Mouse (Mus musculus): ENCODE measurements around the gene Pgls. TPM values are rescaled to one million over a fixed set of nuclear protein-coding genes. Genes with fewer than 3 reads are reported as not detected.

Gene Pgls
- total RNA-seq, 4 experiments from 2014 or later = 116 to 141 (median 124) TPM

DNA sequence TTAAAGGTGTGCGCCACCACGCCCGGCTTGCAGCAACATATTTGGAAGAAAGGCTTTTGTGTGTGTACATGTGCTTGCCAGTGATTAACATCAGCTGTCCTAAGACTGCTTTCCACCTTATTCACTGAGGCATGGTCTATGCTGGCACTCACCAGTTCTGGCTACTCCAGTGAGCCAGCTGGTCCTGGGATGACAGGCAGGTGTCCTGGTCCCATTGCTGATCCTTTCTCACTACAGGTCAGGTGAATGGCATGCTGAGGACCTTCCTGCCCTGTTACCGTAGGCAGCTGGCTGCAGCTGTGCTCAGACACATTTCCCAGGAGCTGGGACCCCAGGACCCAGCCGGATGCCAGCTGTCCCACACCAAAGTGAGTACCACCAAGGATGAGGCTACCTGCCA is 6.9 kb downstream of the Pgls start:
- no peak for DNase-seq

DNA sequence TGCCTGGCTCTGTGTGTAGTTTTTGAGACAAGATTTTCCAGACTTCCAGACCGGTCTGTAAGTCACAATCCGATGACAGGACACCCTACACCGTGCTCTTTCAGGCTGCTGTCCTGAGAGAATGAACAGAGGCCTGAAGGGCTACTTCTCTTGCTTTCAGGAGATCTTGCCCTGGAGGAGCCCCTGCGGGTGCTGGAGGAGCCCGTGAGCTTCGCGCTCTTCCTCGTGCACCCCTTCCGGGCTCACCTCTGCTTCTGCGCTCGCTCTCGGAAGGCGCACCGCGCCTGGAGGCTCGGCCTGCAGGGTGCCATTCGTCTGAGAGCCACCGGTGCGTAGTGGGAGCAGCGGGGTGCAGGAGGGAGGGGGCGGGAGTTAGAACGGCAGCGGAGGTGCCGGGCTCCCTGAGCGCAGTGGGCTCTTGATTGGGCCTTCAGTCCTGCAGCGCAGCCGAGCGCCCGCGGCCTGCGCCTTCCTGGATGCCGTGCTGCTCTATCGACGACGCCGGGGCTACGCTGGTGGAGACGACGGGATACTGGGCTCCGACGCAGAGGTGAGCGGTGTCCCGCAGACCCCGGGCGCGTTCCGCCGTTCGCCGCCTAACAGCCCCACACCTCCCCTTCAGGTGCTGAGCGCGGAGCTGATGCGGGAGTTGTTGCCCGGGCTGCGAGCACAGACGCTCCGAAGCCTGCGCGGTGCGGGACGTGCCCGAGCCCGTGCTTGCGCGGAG is 10.1 kb downstream of the Pgls start:
- DNase-seq = no peak

DNA sequence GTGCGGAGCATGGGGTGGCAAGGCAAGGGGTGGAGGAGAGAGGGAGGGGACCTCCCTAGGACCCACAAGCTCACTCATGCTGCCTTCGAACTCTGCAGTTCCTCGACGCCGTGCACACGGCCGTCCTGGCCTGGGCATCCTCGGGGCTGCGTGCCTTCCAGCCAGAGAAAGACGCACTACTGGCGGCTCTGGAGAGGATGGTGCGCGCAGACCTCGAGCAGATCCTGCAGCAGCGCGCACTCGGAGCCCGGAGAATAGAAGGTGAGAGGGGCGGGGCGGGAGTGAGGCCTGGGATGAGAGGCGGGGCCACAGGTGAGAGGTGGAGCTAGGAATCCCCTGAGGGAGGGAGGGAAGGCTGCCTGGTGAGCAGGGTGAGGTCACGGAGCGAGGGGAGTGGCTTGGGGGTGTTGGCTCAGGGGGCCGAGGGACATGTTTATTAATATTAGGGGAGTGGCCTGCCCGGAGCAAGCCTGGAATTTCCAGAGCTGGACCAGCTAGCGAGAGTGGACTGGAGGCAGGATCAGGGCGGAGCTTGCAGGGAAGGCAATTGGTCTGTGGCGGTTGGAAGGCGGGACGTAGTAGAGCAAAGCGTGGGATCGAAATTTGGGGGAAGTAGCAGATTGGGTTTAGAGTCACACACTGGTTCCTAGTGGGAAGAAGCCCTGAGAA is 10.8 kb downstream of the Pgls start:
- peak; percentile 76 for DNase-seq

DNA sequence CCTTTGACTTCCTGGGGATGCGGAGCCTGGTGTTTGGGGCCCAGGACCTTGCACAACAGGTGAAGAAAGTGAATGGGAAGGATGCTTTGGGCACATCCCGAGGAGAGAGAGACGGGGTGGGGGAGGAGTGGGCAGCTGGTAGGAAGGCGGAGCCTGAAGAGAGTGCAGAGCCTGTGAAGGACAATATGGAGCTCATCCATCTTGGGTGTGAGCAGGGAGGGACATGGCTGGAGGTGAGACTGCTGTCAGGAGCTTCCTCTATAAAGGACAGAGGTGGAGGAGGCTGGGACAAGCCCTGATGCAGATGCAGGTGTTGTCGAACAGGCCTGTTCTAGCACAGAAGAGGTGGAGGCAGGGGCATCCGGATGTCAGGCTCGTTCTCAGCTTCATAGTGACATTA is 12.0 kb downstream of the Pgls start:
- no peak for DNase-seq

DNA sequence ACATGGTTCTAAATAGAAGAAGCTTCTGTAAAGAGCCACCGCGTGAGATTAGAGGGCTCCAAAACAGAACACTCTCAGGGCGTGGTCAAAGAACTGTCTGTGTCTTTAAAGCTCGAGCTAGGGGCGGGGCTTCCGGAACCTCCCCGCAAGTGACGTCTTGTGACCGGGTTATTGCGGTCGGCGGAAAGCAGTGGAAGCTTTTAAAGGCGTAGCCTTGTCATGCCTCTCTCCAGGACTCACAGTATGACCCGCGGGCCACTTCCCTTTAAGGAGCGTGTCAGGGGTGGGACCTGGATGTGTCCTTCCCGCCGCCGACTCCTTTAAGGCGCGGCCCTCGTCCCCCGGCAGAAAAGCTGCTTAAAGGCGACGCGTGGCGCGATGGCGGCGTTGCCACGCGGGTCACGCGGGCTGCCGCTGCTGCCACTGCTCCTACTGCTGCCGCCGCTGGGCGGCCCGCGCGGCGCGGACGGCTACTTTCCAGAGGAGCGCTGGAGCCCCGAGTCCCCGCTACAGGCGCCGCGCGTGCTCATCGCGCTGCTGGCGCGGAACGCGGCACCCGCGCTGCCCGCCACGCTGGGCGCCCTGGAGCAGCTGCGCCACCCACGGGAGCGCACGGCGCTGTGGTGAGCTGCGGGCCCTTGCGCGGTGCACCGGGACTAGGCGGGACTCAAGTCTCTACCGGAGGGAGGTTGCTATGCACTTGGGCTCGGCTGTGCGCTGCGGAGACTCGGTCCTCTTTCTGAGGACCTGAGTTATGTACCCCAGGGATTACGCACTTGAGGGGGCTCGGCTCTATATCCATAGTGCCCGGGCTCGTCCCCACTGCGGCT is 19.1 kb downstream of the Pgls start, which contains the start of gene Colgalt1:
Gene Colgalt1, plus strand, starts transcription at position 177 of the 830 bp plus-strand sequence.
- DNase-seq = peak; percentile 99

DNA sequence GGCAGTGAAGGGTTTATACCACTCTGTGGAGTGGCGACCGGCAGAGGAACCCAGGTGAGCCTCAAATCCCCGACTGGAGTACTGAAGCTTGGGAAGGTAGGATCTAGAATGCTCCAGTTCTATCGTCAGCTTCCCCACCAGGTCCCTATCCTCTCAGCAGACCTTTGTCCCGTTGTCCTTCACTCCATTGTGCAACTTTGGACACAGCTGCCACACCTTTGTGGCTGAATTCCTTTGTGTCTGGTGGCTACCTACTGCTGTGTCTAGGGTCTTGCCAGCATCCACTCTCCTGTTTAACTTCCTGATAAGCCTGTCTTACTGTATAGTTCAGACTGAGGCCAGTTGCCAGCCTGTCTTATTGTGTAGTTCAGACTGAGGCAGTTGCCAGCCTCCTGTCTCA is 20.2 kb downstream of the Pgls start:
- DNase-seq = no peak

DNA sequence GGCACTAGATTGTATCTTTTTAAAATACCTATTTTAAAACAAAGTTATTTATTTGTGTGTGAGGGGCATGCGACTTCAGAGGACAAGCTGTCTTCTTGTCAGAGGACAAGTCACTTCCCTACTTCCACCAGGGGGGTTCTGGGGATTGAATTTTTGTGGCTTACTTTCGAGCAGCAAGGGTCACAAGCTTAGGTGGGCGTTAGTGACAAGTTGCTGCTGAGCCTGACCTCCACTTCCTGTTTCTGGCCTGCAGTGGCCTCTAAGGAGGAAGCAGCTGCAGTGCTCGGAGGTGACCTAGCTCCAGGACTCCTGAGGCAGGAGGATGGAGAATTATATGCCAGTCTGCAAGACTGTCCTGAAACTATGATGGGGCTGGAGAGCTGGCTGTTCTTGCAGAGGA is 21.4 kb downstream of the Pgls start:
- DNase-seq = no peak

DNA sequence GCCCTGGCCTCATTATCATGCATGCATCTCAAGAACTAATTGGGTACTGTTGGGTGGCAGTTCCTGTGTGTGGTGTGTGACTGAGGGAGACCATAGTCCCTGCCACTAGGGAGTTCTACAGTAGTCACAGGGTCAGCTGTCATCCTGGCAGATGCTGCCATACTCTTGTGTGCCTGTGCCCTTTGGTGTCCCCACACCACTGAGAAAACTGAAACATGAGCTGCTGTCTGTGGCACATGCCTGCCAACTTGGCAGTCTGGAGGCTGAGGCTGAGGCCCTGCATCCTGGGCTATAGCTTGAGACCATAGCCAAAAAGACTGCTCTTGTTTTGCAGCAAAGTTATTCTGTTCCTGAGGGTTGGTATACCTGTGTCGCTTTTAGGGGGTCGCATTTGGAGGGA is 27.8 kb downstream of the Pgls start:
- no peak for DNase-seq

DNA sequence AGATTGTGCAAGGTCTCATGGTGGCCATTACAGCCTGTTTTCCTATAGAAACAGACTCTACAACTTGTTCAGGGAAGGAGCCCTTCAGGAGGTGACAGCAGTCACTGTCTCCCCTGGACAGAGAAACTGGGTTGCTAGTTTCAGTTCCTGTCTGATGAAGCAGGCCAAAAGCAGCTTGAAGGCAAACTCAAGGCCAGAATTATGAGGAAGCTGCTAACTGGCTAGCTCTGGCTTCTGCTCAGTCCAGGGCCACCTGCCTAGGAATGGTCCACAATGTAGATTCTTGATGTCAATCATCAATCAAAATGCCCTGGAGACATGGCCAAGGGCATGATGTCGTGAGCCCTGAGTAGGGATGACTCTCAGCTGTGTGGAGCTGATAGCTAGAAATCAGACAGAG is 33.1 kb downstream of the Pgls start:
- no peak for DNase-seq

DNA sequence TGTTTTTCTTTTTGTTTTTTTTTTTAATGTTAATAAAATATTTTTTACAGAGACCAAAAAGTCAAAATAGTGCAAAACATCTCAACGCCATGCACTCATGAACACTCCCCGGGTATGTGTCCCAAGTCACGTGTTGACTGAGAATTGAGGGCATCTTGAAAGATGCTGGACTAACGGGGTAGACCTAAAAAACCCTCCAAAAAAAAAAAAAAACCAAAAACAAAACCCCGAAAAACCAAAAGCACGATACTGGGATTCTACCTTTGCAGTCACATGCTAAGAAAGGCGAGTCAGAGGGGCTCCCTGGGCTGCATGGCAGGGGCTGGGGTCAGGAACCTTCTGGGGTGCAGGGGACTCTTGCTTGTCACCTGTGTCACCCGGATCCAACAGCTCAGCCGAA is 34.8 kb downstream of the Pgls start:
- DNase-seq = no peak

DNA sequence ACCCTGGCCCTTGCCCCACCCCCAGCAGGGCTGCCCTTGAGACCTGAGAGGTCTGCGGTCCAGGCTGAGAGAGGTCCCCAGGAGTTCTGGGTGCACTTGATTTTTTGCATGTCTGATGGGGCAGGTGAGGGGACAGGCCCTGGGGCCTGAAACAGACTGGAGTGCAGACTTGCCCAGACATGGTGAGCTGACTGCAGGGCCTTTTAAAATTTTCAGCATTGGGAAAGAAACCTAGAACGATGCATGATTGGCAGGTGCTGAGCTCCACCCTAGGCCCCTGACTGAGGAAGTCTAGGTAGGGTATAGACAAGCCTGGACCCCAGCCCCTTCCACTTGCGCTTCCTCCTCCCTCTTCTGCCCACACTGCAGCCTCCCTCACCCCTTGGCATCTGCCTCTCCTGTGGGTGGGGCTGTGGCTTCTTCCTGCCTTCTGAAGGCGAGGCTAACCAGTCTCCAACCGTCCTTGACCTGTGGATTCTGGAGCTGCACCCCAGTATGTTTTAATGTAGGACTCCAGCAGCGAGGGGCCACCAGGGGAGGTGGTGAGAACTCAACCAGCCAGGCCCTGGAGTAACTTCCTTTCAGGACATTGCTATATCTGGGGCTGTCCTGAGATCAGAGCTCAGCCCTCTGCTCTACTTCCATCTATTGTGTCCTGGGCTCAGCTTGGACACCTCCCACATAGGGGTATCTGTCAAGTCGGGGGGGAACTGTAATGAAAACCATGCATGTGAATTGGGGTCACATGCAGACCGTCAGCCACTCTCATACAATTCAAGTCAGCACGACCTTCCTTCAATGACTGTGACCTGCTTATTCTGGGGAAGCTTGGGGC is 35.5 kb downstream of the Pgls start:
- no peak for DNase-seq

DNA sequence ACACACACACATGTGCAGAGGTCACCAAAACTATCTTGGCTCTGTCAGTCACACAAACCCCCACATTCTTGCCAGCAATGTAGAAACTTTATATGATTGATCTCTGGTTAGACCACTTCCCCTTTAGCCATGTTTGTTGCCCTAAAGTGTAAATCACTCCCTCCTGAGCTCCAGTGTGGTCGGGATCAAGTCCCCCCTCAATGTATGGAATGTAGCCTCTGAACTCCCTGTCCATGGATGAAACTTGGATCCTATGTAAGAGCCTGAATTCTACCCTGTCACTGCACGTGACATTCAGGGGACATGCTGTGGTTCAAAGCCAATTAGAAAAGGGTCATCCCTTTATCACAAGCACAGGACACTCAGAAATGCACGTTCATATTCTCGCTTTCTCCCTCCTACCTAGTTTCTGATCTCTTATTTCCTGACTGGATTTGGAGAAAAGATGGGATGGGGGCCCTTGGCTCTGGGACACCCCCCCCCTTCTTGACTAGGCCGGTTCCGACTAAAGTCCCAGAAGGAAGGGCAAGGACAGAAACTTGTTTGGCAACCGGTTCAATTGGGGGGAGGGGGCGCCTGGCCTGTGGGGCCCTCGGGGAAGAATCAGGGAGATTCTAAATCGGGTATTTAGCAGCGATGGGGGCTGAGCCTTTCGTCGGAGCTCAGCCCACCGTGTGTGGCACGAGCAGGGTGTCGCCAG is 36.6 kb downstream of the Pgls start:
- DNase-seq = no peak

DNA sequence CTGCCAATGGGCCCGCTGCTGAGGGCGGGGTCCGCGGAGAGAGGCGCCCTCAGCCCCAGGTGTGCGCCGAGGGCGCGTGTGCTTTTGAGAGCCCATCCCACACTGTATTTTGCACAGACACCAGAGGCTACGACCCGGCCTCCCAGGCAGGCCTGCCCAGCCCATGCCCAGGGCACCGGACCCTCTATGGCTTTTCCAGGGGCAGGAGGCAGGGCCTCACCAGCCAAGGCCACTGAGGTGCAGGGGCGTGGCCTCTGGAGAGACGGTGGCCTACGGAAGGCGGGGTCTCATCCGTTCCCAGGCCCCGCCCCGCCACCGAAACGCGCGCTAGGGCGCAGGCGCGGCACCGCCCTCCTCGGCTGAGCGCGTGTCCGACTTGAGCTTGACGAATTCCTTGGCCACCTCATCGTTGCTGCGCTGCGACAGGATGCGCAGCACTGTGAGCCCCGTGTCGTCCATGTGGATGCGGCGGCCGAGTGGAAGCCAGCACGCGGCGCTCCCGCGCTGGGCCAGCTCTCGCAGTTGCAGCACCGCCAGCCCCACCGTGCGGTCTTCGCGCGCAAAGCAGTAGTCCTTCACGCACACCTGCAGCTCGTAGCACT is 37.2 kb downstream of the Pgls start:
- peak; percentile 96 for DNase-seq

DNA sequence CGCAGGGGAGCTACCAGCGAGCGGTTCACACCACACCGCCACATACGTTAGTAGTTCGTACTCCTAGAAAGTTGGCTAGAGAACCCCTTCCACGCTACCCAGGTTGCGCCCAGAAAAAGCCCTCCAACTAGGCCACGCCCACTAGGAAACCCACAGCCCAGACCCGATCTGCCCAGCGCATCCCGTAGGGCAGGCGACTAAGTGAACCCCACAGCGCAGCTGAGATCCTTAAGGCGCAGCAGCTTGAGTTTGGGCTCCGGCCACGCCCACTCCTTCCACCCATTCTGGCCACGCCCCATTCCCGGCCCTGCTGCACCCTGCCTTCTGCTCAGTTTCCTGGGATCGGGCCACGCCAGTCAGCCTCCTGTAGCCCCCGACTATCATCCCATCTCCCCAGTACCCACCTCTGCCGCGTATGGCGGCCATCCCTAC is 37.8 kb downstream of the Pgls start:
- DNase-seq = peak; percentile 68

DNA sequence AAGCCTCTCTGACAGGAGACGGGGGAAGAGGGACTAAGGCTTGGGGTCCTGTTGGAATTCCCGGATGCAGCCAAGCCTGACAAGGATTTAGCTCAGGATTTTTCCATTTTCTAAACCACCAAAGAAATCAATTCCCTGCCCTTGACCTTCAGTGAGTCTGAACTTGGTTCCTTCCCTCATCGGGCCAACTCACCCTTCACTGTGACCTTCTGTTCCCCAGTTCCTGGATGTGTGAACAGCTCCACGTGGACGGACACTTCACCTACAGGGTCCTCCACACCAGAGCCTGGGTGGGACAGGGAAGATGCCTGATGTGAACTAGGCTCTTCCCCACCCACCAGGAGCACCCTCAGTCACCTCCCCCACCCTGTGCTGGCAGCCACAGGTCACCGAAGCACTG is 38.8 kb downstream of the Pgls start:
- DNase-seq = no peak

DNA sequence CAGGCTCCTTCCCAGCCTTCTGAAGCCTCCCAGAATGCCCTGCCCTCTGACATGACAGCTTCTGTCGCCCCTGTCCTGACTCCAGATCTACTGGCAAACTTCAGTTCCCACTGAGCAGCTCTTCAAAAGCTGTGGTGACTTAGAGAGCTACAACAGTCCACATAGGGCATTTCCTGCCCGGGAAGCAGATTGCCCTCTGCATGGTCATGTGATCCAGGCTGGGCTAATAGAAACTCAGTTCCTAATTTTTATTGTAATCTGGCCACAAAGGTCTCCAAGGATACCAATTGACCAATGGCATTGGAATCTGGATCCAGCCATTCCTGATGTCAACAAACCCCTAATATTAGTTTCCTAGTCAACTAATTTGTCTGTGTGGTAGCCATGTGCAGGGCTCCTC is 39.9 kb downstream of the Pgls start:
- no peak for DNase-seq

DNA sequence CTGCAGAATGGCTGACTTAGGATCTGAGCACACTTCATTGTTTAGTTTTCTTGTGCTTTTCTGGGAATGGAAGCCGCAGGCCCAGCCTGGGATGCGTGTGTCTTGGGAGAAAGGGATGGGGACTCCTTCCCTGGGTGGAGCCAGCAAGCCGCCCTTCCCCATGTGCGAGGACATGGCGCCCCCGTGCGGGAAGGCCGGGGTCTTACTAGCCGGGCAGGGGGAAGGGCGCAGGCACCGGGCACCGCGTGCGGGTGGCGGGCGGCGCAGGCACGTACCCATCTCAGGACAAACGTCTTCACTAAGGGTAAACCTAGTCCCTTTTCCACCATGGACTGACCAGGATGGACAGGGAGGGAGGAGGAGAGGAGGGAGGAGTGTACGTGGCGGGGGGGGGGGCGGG is 41.2 kb downstream of the Pgls start:
- DNase-seq = peak; percentile 58

DNA sequence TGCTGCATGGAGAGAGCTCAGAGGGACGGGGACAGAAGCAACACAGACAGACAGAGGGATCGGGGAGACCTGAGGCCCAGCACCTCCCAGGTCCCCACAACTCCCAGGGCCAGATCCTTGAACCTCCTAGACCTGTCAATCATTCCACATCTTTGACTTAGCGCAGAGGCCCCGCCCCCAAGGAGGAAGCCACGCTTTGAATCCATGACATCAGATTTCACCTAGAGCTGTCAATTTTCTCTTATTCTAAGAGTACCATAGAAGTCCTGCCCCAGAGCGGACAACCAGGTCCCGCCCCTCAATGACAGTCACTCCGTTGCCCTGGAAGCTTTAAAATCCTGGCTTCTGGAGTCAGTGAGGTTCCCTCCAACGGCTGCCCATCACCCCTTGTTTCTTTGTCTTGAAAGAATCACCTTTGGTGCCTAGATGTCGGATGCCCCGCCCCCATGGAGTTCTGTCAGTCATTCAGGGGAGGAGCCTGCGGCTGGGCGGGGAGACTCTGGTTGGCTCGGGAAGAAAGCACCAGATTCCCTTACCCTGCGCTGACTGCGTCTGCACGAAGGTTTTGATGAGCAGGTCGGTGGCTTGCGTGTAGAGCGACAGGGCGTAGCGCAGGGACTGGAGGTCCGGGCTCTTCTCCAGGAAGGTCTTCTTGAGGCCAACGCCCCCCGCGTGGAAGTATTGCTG is 42.1 kb downstream of the Pgls start:
- DNase-seq = peak; percentile 69

DNA sequence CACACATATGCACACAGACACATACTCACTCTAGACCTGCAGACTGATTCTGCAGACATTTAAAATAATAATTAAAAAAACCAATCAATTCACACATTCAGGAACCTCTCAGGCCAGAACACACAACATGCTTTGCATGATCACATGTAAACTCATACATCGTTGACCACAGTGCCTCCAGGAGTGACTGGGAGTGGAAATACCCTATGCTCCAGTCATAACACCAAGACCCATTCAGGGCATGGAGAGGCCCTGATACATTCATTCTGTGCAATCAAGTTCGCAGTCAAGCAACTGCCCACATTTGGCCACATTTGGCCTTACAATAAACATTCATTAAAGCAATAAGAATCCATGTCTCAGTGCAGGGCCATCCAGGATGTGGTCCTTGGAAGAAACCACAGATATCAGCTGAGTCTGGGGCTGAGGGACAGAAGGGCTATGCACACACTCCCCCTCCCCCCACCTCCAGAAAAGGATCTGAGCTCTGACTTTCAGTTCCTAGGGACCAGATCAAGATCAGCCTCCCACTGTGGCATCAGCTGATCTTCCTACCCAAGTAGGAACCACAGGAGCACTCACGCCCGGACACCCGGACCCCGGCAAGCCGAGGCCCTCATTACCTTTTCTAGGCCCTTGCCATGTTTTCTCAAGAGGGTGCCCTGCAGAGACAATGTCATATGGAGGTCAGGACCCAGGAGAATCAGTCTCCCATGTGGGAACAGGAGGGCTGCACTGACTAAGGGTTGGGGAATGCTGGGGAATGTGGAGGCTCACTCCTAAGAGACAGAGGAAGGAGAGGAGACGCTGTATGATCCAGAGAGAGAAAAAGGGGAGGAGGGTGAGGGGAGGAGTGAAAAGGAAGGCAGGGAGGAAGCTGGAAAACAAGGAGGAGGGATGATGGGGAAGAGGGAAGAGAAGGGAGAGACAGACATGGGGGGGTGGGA is 45.4 kb downstream of the Pgls start:
- DNase-seq = no peak

DNA sequence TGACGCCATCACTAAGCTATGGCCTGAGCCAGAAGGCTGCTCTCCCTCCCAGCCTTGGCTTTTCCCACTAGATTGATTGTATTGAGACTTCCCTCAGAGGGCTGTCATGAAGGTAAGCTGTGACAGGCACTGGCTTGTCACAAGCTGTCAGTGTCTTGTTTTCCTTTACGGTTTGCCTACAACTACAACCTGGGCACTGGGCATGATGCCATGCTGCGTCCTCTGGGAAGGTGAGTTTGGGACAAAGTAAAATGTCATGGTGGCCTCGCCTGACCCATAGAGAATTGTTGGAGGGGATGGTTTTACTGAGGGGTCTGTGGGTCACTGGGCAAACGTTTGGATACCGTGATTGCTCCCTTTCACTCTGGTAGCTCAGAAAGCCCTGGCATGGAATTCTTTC is 46.3 kb downstream of the Pgls start:
- no peak for DNase-seq

All from adrenal gland, adult 8-10 months (tissue).